ENCODE assay signal across 18 mouse cellular contexts in genomic region chr17:70808837-70809236, GRCm38 (mm10). TPM values are rescaled to one million over a fixed set of nuclear protein-coding genes. Genes with fewer than 3 reads are reported as not detected.
DNase-seq lines count a peak whose midpoint lies in the region; ATAC-seq and TF ChIP-seq lines count a peak whose summit lies in the region.
"Had no signal": no experiment of that assay in that cellular context is flagged by ENCODE, and none has a peak within 500 bp of the region (broad histone marks: within the 10 kb centered on the region; RNA-seq: fewer than 3 reads in every experiment).

No protein-coding gene starts in this region.

- no peak for DNase-seq in kidney, adult 9 months
- DNase-seq in stomach, postnatal 0 days (ENCODE audit: low spot score): no peak
- DNase-seq in adrenal gland, postnatal 25 days: peak; percentile 69
- no peak for DNase-seq in thymus, postnatal 36 days
- DNase-seq: cerebellum, adult 18-20 months; embryo, embryonic 11 days; gastrocnemius, adult 2 months; heart, postnatal 36 days; left cerebral cortex, postnatal 4 days; lung, adult 18-20 months had no signal

- no peak for TF ChIP-seq EP300 in stomach, postnatal 0 days (optimal IDR thresholded peaks at IDR 0.05)

- H3K4me1 ChIP-seq in kidney, embryonic 16.5 days (ENCODE audit: insufficient read depth, low read length): peaks cover 10% of the 10 kb centered on the region; the same call in 1 of the 2 replicates
- 0 out of 2 replicates have a peak, but pooled peaks cover 4% of the 10 kb centered on the region for H3K4me1 ChIP-seq in stomach, embryonic 15.5 days
- H3K4me1 ChIP-seq in stomach, postnatal 0 days (replicated peaks; ENCODE audit: control insufficient read depth, insufficient read depth): no peaks in the 10 kb centered on the region
- no peaks in the 10 kb centered on the region for H3K4me1 ChIP-seq in forebrain, embryonic 15.5 days
- H3K4me1 ChIP-seq: megakaryocyte, embryonic 14.5 days had no signal

- H3K27me3 ChIP-seq in kidney, embryonic 16.5 days (ENCODE audit: insufficient read depth, low read length): no peaks in the 10 kb centered on the region
- H3K27me3 ChIP-seq in stomach, embryonic 15.5 days (replicated peaks): no peaks in the 10 kb centered on the region
- no peaks in the 10 kb centered on the region for H3K27me3 ChIP-seq in stomach, postnatal 0 days (ENCODE audit: control insufficient read depth, insufficient read depth, low read length)
- H3K27me3 ChIP-seq in forebrain, embryonic 15.5 days: no peaks in the 10 kb centered on the region
- H3K27me3 ChIP-seq: Patski had no signal

- H3K27ac ChIP-seq in kidney, embryonic 16.5 days (ENCODE audit: low read length): no peak overlapping the region
- no peak overlapping the region for H3K27ac ChIP-seq in stomach, embryonic 15.5 days
- H3K27ac ChIP-seq in stomach, postnatal 0 days (replicated peaks): no peak overlapping the region
- H3K27ac ChIP-seq in forebrain, embryonic 15.5 days (replicated peaks): no peak overlapping the region
- H3K27ac ChIP-seq: forebrain, embryonic 10.5 days; gastrocnemius, adult 2 months had no signal

- H3K36me3 ChIP-seq in kidney, embryonic 16.5 days (ENCODE audit: insufficient read depth, low read length): no peaks in the 10 kb centered on the region
- H3K36me3 ChIP-seq in stomach, embryonic 15.5 days: no peaks in the 10 kb centered on the region
- H3K36me3 ChIP-seq in stomach, postnatal 0 days (ENCODE audit: control insufficient read depth, insufficient read depth, low read length): no peaks in the 10 kb centered on the region
- H3K36me3 ChIP-seq in forebrain, embryonic 15.5 days: no peaks in the 10 kb centered on the region
- H3K36me3 ChIP-seq: forebrain, embryonic 10.5 days had no signal

- no peaks in the 10 kb centered on the region for H3K9me3 ChIP-seq in kidney, embryonic 16.5 days (ENCODE audit: low read length)
- H3K9me3 ChIP-seq in stomach, embryonic 15.5 days: no peaks in the 10 kb centered on the region
- no peaks in the 10 kb centered on the region for H3K9me3 ChIP-seq in stomach, postnatal 0 days (ENCODE audit: control insufficient read depth, low read length)
- no peaks in the 10 kb centered on the region for H3K9me3 ChIP-seq in forebrain, embryonic 15.5 days
- H3K9me3 ChIP-seq: forebrain, embryonic 10.5 days had no signal

- H3K4me3 ChIP-seq in kidney, embryonic 16.5 days (ENCODE audit: low read length): no peak overlapping the region
- H3K4me3 ChIP-seq in stomach, embryonic 15.5 days (replicated peaks): no peak overlapping the region
- no peak overlapping the region for H3K4me3 ChIP-seq in stomach, postnatal 0 days (ENCODE audit: low read depth, low read length)
- no peak overlapping the region for H3K4me3 ChIP-seq in forebrain, embryonic 15.5 days
- H3K4me3 ChIP-seq: forebrain, embryonic 10.5 days; gastrocnemius, adult 2 months; megakaryocyte, embryonic 14.5 days; myocyte had no signal

- peak overlapping the region; percentile 25 for H3K4me2 ChIP-seq in kidney, embryonic 16.5 days (replicated peaks; ENCODE audit: low read depth, low read length)
- 0 out of 2 replicates have a peak overlapping the region, but pooled peaks have one; percentile 0 for H3K4me2 ChIP-seq in stomach, embryonic 15.5 days
- H3K4me2 ChIP-seq in stomach, postnatal 0 days (replicated peaks; ENCODE audit: low read depth): no peak overlapping the region; the same call in 1 of the 2 replicates
- H3K4me2 ChIP-seq in forebrain, embryonic 15.5 days (replicated peaks): no peak overlapping the region

- H3K9ac ChIP-seq in kidney, embryonic 16.5 days (replicated peaks; ENCODE audit: low read length): no peak overlapping the region
- no peak overlapping the region for H3K9ac ChIP-seq in stomach, embryonic 15.5 days
- no peak overlapping the region for H3K9ac ChIP-seq in stomach, postnatal 0 days (ENCODE audit: low read length)
- H3K9ac ChIP-seq in forebrain, embryonic 15.5 days (replicated peaks): no peak overlapping the region

- no peak for TF ChIP-seq CTCF in stomach, postnatal 0 days (IDR thresholded peaks at IDR 0.05; ENCODE audit: low read depth)

- no peak for ATAC-seq in kidney, embryonic 16.5 days (ENCODE audit: low FRiP score, low TSS enrichment)
- no peak for ATAC-seq in stomach, embryonic 15.5 days (ENCODE audit: insufficient read depth, low FRiP score, low read depth)
- ATAC-seq in stomach, postnatal 0 days (ENCODE audit: low FRiP score, low TSS enrichment): no peak
- ATAC-seq in forebrain, embryonic 15.5 days (replicated peaks): no peak
- ATAC-seq: inflammation-experienced regulatory T-cells, adult 6 months; Patski had no signal

- WGBS in kidney, embryonic 16.5 days: 41% methylated on average over 14 of the region's 14 CpGs
- WGBS in stomach, embryonic 15.5 days: 47% methylated on average over 14 of the region's 14 CpGs
- WGBS in stomach, postnatal 0 days: 37% methylated on average over 14 of the region's 14 CpGs
- WGBS in forebrain, embryonic 15.5 days: 31% methylated on average over 14 of the region's 14 CpGs

RNA-seq across cellular contexts. Expression of gene Tgif1, which starts 44.5 kb away (rescaled TPM):
- polyA plus RNA-seq in kidney, embryonic 16.5 days (2015; fragmentation: Nextera tagmentation; extraction: Ambion mirVana): 90.4 and 93.7 TPM in 2 replicates
- 60.7 and 66.8 TPM in 2 replicates for polyA plus RNA-seq in stomach, embryonic 15.5 days (2015; fragmentation: Nextera tagmentation; extraction: Ambion mirVana)
- 34.7 and 35.6 TPM in 2 replicates for polyA plus RNA-seq in stomach, postnatal 0 days (2015; fragmentation: Nextera tagmentation; extraction: Ambion mirVana)
- 73.0 and 74.7 TPM in 2 replicates for total RNA-seq in adrenal gland, postnatal 25 days (2021)
- polyA plus RNA-seq in forebrain, embryonic 15.5 days (2015; fragmentation: Nextera tagmentation; extraction: Ambion mirVana): 12.4 and 14.1 TPM in 2 replicates

Comparison
In these comparisons a context has a peak if more than half of its experiments do, and no peak if none do; other contexts are left out.
1. H3K4me2 ChIP-seq: peak in kidney, embryonic 16.5 days (single experiment) and stomach, embryonic 15.5 days (single experiment); none in stomach, postnatal 0 days (single experiment) and forebrain, embryonic 15.5 days (single experiment).